Mouse (Mus musculus) embryonic facial prominence, embryonic 13.5 days (tissue): ENCODE data around the gene Fam196b. TPM values are rescaled to one million over a fixed set of nuclear protein-coding genes. Genes with fewer than 3 reads are reported as not detected.

Source experiments
- ATAC-seq: fragments of 200-750 bp; cut with Nextera tagmentation; 2 replicates; pipeline ENCODE4 v1.8.0; 2017; ENCODE audit warnings: low read depth; ENCODE audit not compliant: insufficient number of reproducible peaks, insufficient read depth, low FRiP score, low TSS enrichment
- H3K27ac ChIP-seq: fragments of 300-500 bp; sonication (generic); 2 replicates; pipeline ENCODE4 v1.5.1; 2015; ENCODE audit warnings: moderate library complexity, mild to moderate bottlenecking, inconsistent platforms
- H3K27me3 ChIP-seq: fragments of 300-500 bp; sonication (generic); 2 replicates; pipeline ENCODE4 v1.6.1; 2015; ENCODE audit warnings: mild to moderate bottlenecking, inconsistent platforms
- H3K36me3 ChIP-seq: fragments of 300-500 bp; sonication (generic); 2 replicates; pipeline ENCODE4 v1.6.1; 2015; ENCODE audit warnings: mild to moderate bottlenecking, inconsistent platforms
- H3K4me1 ChIP-seq: fragments of 300-500 bp; sonication (generic); 2 replicates; pipeline ENCODE4 v1.6.1; 2015; ENCODE audit warnings: inconsistent platforms
- H3K4me2 ChIP-seq: fragments of 300-500 bp; sonication (generic); 2 replicates; pipeline ENCODE4 v1.6.1; 2015; ENCODE audit warnings: moderate library complexity, mild to moderate bottlenecking, inconsistent platforms
- H3K4me3 ChIP-seq: fragments of 300-500 bp; sonication (generic); 2 replicates; pipeline ENCODE4 v1.5.1; 2015; ENCODE audit warnings: mild to moderate bottlenecking, inconsistent platforms
- H3K9ac ChIP-seq: fragments of 300-500 bp; sonication (generic); 2 replicates; pipeline ENCODE4 v1.6.1; 2015; ENCODE audit warnings: mild to moderate bottlenecking, inconsistent platforms
- H3K9me3 ChIP-seq: fragments of 300-500 bp; sonication (generic); 2 replicates; pipeline ENCODE4 v1.6.1; 2016; ENCODE audit warnings: inconsistent platforms
- WGBS: fragments of 180-500 bp; shearing (Covaris S2); methylation state at CpG from one replicate; pipeline ENCODE4 v1.1.7; 2015; ENCODE audit warnings: mixed read lengths; 5-methylcytosine and 5-hydroxymethylcytosine counted together
- polyA plus RNA-seq: library from polyadenylated mRNA; unstranded; fragments of >200 nt; fragmentation: Nextera tagmentation; extraction: Ambion mirVana; gene quantifications from 2 replicates; pipeline ENCODE4 v1.2.1, GENCODE M21; 2015

The Fam196b gene
- polyA plus RNA-seq, 1 experiment from 2014 or later = 2.4 TPM

DNA sequence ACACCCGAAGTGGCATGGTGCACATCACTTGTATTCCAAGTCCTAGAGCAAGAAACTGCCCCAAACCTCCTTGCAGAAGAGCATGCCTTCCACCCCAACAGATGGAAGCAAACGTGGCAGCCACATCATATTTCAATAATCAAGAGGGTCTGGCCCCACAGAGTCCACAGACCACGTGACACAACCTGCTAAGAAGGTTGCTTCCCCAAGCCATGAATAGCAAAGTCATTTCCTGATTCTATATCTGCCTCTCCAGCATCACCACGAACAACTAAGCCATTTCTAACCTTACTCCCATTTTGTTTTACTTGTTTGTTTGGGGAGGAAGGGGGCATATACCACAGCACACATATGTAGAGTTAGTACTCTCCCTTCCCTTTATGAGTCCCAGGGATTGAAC lies 69.6 kb downstream of the Fam196b start:
- H3K4me3 ChIP-seq = no peak overlapping the region

GRCm38 (mm10) chr11:34385001-34385688 lies 70.5 kb downstream of the Fam196b start:
- Histone ChIP-seq H3K4me3 (no peak overlapping the region), H3K36me3 (no peaks in the 10 kb centered on the region), H3K27ac (no peak overlapping the region), H3K9me3 (no peaks in the 10 kb centered on the region), H3K27me3 (no peaks in the 10 kb centered on the region), H3K9ac (no peak overlapping the region), H3K4me1 (no peaks in the 10 kb centered on the region), H3K4me2 (no peak overlapping the region)
- ATAC-seq = no peak
- 52% methylated on average over 1 of the region's 1 CpGs for WGBS

More for the DNA sequence above, 69.6 kb downstream of the Fam196b start:
- Histone ChIP-seq H3K4me1 (no peaks in the 10 kb centered on the region), H3K27me3 (no peaks in the 10 kb centered on the region), H3K27ac (no peak overlapping the region), H3K36me3 (no peaks in the 10 kb centered on the region), H3K9me3 (no peaks in the 10 kb centered on the region), H3K9ac (no peak overlapping the region), H3K4me2 (no peak overlapping the region)
- 67% methylated on average over 4 of the region's 4 CpGs for WGBS
- ATAC-seq = no peak

DNA sequence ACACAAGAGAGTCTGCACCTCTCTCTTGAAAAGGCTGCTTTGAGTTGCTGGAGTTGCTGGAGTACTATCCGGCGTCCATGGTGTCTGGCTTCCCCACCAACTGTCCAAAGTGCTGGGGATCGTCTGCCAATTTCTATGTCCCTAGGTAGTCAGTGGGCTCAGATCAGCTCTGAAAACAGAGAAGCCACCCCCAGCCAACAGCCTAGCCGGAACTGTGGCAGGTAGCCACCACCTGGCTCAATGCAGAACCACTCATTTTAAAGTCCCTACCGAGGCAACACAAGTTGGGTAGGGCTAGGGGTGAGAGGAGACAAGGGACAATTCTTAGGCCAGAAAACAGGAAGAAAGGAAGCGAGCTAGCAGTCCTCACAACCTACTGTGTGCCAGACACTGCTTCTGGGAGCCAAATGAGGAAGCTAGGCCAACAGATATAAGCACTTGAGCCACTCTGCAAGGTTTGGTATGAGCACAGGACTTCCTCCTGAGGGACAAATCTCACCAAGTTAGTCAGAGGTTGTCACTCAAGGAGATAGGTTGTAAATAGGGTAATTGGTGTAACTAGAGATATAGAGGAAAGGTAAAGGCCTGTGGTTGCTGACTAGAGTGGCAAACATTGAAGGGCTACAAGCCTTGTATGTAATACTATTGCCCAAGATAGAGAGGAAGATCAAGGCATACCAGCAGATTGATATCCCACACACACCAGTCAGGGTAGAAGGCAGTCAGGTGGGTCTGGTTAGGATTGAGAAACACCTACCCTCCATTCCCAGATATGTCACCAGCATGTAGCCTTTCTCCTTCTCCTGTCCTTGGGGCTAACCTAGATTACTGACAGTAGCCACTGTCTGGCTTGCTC lies 74.9 kb downstream of the Fam196b start:
- Histone ChIP-seq H3K27ac (no peak overlapping the region), H3K4me2 (no peak overlapping the region), H3K9me3 (no peaks in the 10 kb centered on the region), H3K27me3 (no peaks in the 10 kb centered on the region), H3K9ac (no peak overlapping the region), H3K4me1 (peaks cover 4% of the 10 kb centered on the region; the same call in 1 of the 2 replicates), H3K36me3 (no peaks in the 10 kb centered on the region), H3K4me3 (no peak overlapping the region)
- WGBS = 87% methylated on average over 6 of the region's 6 CpGs
- no peak for ATAC-seq

DNA sequence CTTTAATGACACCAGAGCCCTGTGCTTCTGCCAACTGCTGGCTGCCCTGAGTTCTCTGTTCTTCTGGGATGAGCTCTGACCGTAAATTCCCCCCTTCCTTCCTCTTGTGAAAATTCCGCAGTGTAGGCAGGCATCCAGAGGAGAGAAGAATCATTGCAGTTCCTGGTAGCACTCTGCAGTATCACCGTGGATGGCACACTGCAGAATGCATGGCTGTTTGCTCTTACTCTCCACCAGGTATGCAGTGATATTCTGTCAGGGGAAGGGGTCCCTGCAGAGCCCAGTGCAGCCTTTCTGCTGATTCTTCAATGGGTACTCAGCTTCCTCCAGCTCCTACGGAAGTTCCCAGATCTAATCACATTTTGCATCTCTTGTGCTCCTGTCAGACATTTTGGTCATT lies 77.5 kb downstream of the Fam196b start:
- 52% methylated on average over 4 of the region's 4 CpGs for WGBS
- Histone ChIP-seq H3K27ac (no peak overlapping the region), H3K27me3 (no peaks in the 10 kb centered on the region), H3K4me3 (no peak overlapping the region), H3K36me3 (no peaks in the 10 kb centered on the region), H3K9ac (no peak overlapping the region), H3K9me3 (no peaks in the 10 kb centered on the region), H3K4me2 (no peak overlapping the region), H3K4me1 (peaks cover 4% of the 10 kb centered on the region; the same call in 1 of the 2 replicates)
- ATAC-seq = no peak

GRCm38 (mm10) chr11:34395802-34396201 lies 81.2 kb downstream of the Fam196b start:
- H3K4me2 ChIP-seq = no peak overlapping the region
- H3K27ac ChIP-seq = no peak overlapping the region
- no peak overlapping the region for H3K4me3 ChIP-seq
- no peaks in the 10 kb centered on the region for H3K9me3 ChIP-seq
- 90% methylated on average over 3 of the region's 3 CpGs for WGBS
- peaks cover 4% of the 10 kb centered on the region; the same call in 1 of the 2 replicates for H3K4me1 ChIP-seq
- H3K27me3 ChIP-seq = no peaks in the 10 kb centered on the region
- no peak overlapping the region for H3K9ac ChIP-seq
- no peak for ATAC-seq
- H3K36me3 ChIP-seq = no peaks in the 10 kb centered on the region

- ATAC-seq = no peak
- no peaks in the 10 kb centered on the region for H3K4me1 ChIP-seq
- H3K4me2 ChIP-seq = no peak overlapping the region
- WGBS = 89% methylated on average over 5 of the region's 5 CpGs
- no peak overlapping the region for H3K9ac ChIP-seq
- no peaks in the 10 kb centered on the region for H3K9me3 ChIP-seq
- H3K4me3 ChIP-seq = no peak overlapping the region
- H3K27ac ChIP-seq = no peak overlapping the region
- H3K27me3 ChIP-seq = no peaks in the 10 kb centered on the region
- H3K36me3 ChIP-seq = no peaks in the 10 kb centered on the region
These were observed 83.0 kb downstream of the Fam196b start for GRCm38 (mm10) chr11:34397661-34398060.

DNA sequence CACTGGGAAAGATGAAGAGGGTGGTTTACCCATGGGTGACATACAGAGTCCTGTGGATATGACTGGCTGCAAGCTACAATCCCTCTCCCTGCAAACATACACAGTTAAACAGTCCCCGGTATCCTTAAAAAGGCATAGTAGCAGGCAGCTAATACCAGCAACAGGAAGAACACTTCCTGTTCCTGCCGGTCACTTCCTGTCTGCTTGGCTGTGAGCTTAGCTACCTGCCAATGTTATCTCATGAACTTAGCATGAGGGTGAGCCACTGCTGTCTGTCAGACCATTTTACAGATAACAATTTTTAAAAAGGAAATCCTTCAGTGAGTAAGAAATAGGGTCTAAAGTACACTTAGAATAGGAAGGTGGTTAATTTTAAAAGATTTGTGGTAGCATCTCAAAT lies 83.9 kb downstream of the Fam196b start:
- Histone ChIP-seq H3K4me1 (no peaks in the 10 kb centered on the region), H3K9me3 (no peaks in the 10 kb centered on the region)
- WGBS = 90% methylated on average over 2 of the region's 2 CpGs

DNA sequence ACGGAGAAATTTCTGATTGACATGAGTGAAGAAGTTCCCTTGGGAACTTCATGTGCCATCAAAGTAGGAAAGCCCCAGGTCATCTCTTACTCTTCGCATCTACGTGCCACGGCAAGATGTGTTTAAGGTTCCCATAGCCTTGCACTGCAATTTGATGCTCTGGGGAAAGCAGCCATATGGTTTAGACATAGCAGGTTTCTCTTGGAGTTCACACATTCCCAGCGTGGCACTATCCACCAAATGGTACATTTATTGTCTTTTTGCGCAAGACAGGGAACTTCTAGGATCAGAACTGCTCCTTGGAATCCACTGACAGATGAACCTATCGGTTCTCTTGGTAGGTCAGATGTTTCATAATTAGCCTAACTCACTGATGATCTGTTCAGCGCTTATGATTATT lies 86.7 kb downstream of the Fam196b start:
- 0 out of 2 replicates have a peak, but pooled peaks cover under 1% of the 10 kb centered on the region for H3K4me1 ChIP-seq
- no peak for ATAC-seq
- H3K27ac ChIP-seq = no peak overlapping the region
- 85% methylated on average over 8 of the region's 8 CpGs for WGBS
- no peak overlapping the region for H3K4me2 ChIP-seq
- no peak overlapping the region for H3K9ac ChIP-seq
- no peaks in the 10 kb centered on the region for H3K9me3 ChIP-seq
- no peaks in the 10 kb centered on the region for H3K36me3 ChIP-seq
- no peaks in the 10 kb centered on the region for H3K27me3 ChIP-seq
- H3K4me3 ChIP-seq = no peak overlapping the region

More for the DNA sequence above, 83.9 kb downstream of the Fam196b start:
- no peak overlapping the region for H3K4me3 ChIP-seq
- H3K27me3 ChIP-seq = no peaks in the 10 kb centered on the region
- H3K27ac ChIP-seq = no peak overlapping the region
- no peaks in the 10 kb centered on the region for H3K36me3 ChIP-seq
- H3K4me2 ChIP-seq = no peak overlapping the region
- no peak for ATAC-seq
- no peak overlapping the region for H3K9ac ChIP-seq

DNA sequence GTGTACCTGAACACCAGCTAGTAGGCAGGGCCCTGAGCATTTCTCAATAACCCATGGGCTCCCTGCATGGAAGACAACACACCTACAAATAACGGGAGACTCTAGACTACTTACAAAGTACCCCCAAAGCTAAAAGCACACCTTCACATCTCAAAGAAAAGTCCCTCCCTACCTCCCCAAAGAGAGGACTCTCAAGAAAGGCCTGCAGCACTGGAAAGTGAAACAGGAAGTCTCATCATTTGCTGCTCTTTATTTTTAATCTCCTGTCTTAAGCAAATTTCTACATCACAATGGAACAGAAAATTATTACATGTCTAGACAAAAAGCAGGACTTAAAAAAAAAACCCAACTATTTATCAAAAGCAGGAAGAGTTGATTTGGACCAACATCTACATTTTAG lies 90.7 kb downstream of the Fam196b start:
- H3K4me2 ChIP-seq = no peak overlapping the region
- ATAC-seq = no peak
- 77% methylated on average over 1 of the region's 1 CpGs for WGBS

DNA sequence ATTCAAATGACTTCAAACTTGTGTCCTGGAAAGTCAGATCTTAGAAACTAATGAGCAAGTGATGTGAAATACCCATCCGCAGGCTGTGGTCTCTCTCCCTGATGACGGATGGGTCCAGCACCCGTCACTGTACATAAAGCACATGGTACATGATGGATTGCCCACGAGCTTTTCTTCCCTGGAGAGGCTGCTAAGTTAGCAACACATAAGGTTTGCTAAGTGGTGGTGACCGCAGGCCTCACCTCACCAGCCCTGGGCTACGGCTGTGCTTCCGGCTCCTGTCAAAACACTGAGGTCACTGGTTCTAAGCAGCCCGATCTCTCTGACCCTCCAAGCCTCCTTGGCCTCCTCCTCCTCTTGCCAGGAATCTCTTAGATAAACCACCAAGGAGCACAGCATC lies 91.7 kb downstream of the Fam196b start:
- 69% methylated on average over 8 of the region's 8 CpGs for WGBS
- 0 out of 2 replicates have a peak, but pooled peaks cover 8% of the 10 kb centered on the region for H3K4me1 ChIP-seq
- H3K4me2 ChIP-seq = no peak overlapping the region
- no peak overlapping the region for H3K9ac ChIP-seq
- no peak for ATAC-seq
- H3K36me3 ChIP-seq = no peaks in the 10 kb centered on the region
- no peak overlapping the region for H3K4me3 ChIP-seq
- peaks cover 12% of the 10 kb centered on the region for H3K27me3 ChIP-seq
- no peaks in the 10 kb centered on the region for H3K9me3 ChIP-seq
- no peak overlapping the region for H3K27ac ChIP-seq

More for the DNA sequence above, 90.7 kb downstream of the Fam196b start:
- Histone ChIP-seq H3K27me3 (peaks cover 2% of the 10 kb centered on the region; the same call in 1 of the 2 replicates), H3K9me3 (no peaks in the 10 kb centered on the region), H3K4me3 (no peak overlapping the region), H3K9ac (no peak overlapping the region), H3K36me3 (no peaks in the 10 kb centered on the region), H3K27ac (no peak overlapping the region), H3K4me1 (0 out of 2 replicates have a peak, but pooled peaks cover 8% of the 10 kb centered on the region)

DNA sequence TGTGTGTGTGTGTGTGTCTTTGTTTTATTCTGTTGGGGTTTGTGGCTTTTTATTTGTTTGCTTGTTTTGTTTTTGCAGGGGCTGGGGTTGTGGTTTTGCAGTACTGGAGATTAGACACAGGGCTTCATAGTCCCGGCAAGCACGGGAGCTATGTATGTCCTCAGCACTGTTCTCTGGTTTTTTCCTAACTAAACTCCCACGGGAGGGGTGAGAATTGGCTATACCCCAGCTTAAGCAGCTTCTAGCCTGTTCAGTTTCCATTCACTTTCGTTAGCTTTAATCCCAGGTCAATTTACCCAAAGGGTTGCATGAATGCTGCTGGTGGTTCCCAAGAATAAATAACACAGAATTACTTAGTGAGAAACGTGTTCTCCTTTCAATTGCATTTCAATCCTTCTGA lies 92.2 kb downstream of the Fam196b start:
- H3K9me3 ChIP-seq = no peaks in the 10 kb centered on the region
- H3K36me3 ChIP-seq = no peaks in the 10 kb centered on the region
- H3K27me3 ChIP-seq = peaks cover 16% of the 10 kb centered on the region
- no peak overlapping the region for H3K4me2 ChIP-seq
- no peak overlapping the region for H3K9ac ChIP-seq
- no peak for ATAC-seq
- 0 out of 2 replicates have a peak, but pooled peaks cover 8% of the 10 kb centered on the region for H3K4me1 ChIP-seq
- H3K4me3 ChIP-seq = no peak overlapping the region
- 27% methylated on average over 5 of the region's 5 CpGs for WGBS
- H3K27ac ChIP-seq = no peak overlapping the region
